8 mouse cellular contexts compared by ENCODE assay signal in genomic region chr2:30772581-30773312, GRCm38 (mm10). TPM values are rescaled to one million over a fixed set of nuclear protein-coding genes. Genes with fewer than 3 reads are reported as not detected.
DNase-seq lines count a peak whose midpoint lies in the region; ATAC-seq and TF ChIP-seq lines count a peak whose summit lies in the region.

No protein-coding gene starts in this region.

- H3K27me3 ChIP-seq in erythroblast, embryonic 14.5 days (ENCODE audit: control insufficient read depth): no peaks in the 10 kb centered on the region; the same call in 1 of the 2 replicates
- no peaks in the 10 kb centered on the region for H3K27me3 ChIP-seq in hindbrain, embryonic 12.5 days
- H3K27me3 ChIP-seq in liver, embryonic 12.5 days (replicated peaks): 0 out of 2 replicates have a peak, but pooled peaks cover 2% of the 10 kb centered on the region

- no peak overlapping the region for H3K9ac ChIP-seq in hindbrain, embryonic 12.5 days
- H3K9ac ChIP-seq in liver, embryonic 12.5 days: peak overlapping the region; percentile 87

- H3K9me3 ChIP-seq in erythroblast, embryonic 14.5 days (ENCODE audit: control insufficient read depth, low read length): no peaks in the 10 kb centered on the region
- H3K9me3 ChIP-seq in hindbrain, embryonic 12.5 days (replicated peaks): no peaks in the 10 kb centered on the region
- H3K9me3 ChIP-seq in liver, embryonic 12.5 days (replicated peaks): no peaks in the 10 kb centered on the region

- peaks cover 88% of the 10 kb centered on the region for H3K4me1 ChIP-seq in erythroblast, embryonic 14.5 days (ENCODE audit: control insufficient read depth)
- H3K4me1 ChIP-seq in hindbrain, embryonic 12.5 days: peaks cover 29% of the 10 kb centered on the region
- H3K4me1 ChIP-seq in liver, embryonic 12.5 days: peaks cover 79% of the 10 kb centered on the region

- H3K4me2 ChIP-seq in hindbrain, embryonic 12.5 days (replicated peaks): no peak overlapping the region
- H3K4me2 ChIP-seq in liver, embryonic 12.5 days: peak overlapping the region; percentile 98

- no peak for ATAC-seq in hindbrain, embryonic 12.5 days (ENCODE audit: low FRiP score)
- peak; percentile 59 for ATAC-seq in liver, embryonic 12.5 days
- no peak for ATAC-seq in inflammation-experienced regulatory T-cells, adult 6 months

- 48% methylated on average over 15 of the region's 15 CpGs for WGBS in hindbrain, embryonic 12.5 days
- 15% methylated on average over 15 of the region's 15 CpGs for WGBS in liver, embryonic 12.5 days (ENCODE audit: insufficient replicate concordance)

- H3K4me3 ChIP-seq in left cerebral cortex, adult 2 months: no peak overlapping the region
- peak overlapping the region; percentile 81 for H3K4me3 ChIP-seq in erythroblast, embryonic 14.5 days (replicated peaks)
- no peak overlapping the region for H3K4me3 ChIP-seq in hindbrain, embryonic 12.5 days
- H3K4me3 ChIP-seq in liver, embryonic 12.5 days: peak overlapping the region; percentile 69

- no peak for DNase-seq in left cerebral cortex, adult 2 months (ENCODE audit: extremely low spot score in 1 of 2, low spot score in 2 of 2)
- DNase-seq in left cerebral cortex, postnatal 10 days (ENCODE audit: extremely low spot score in 1 of 2, low spot score in 2 of 2): no peak
- peak; percentile 32 for DNase-seq in retina, postnatal 1 day
- no peak for DNase-seq in layer of hippocampus, adult 11-12 months (ENCODE audit: low spot score)

- H3K36me3 ChIP-seq in erythroblast, embryonic 14.5 days (ENCODE audit: control insufficient read depth): peaks cover 9% of the 10 kb centered on the region
- H3K36me3 ChIP-seq in hindbrain, embryonic 12.5 days: no peaks in the 10 kb centered on the region
- no peaks in the 10 kb centered on the region for H3K36me3 ChIP-seq in liver, embryonic 12.5 days

- no peak for TF ChIP-seq CTCF in left cerebral cortex, adult 2 months (IDR thresholded peaks at IDR 0.05)

- H3K27ac ChIP-seq in left cerebral cortex, adult 2 months: peak overlapping the region; percentile 94
- H3K27ac ChIP-seq in hindbrain, embryonic 12.5 days: peak overlapping the region; percentile 92
- H3K27ac ChIP-seq in liver, embryonic 12.5 days: peak overlapping the region; percentile 99

- intact Hi-C loops in left cerebral cortex, adult 2 months (cut with DNase I): loop anchor here (1.0 to 5.0 kb wide), 2 partner anchors 53 to 300 kb away; partner anchors contain the start of gene Ier5l
- intact Hi-C loops in left cerebral cortex, postnatal 10 days (cut with DNase I): no loop called here

RNA-seq across cellular contexts. Expression of gene 1700001O22Rik, which starts 30.7 kb away (rescaled TPM):
- total RNA-seq in left cerebral cortex, adult 2 months (2021): 10 to 100 TPM in 1 of 2 experiments, 1 to 10 TPM in 1; 9.9 to 12.6 TPM
- 1 to 10 TPM; 2.1 to 2.3 TPM for total RNA-seq in left cerebral cortex, postnatal 10 days (2021)
- not detected in 2 replicates for polyA plus RNA-seq in erythroblast, embryonic 14.5 days (2012)
- polyA plus RNA-seq in hindbrain, embryonic 12.5 days (2016; fragmentation: Nextera tagmentation; extraction: Ambion mirVana): 1.9 and 2.2 TPM in 2 replicates
- polyA plus RNA-seq in liver, embryonic 12.5 days (2016; fragmentation: Nextera tagmentation; extraction: Ambion mirVana): 0.18 and 0.19 TPM in 2 replicates
- 1 to 10 TPM in 1 of 3 experiments, under 1 TPM in 2; 0.55 to 2.5 (median 0.84) TPM for polyA plus RNA-seq in inflammation-experienced regulatory T-cells, adult 6 months (2017; shearing (Covaris generic))

RNA-seq across cellular contexts. Expression of gene Ntmt1, which starts 34.9 kb away (rescaled TPM):
- 10 to 100 TPM; 35.2 to 38.8 TPM for total RNA-seq in left cerebral cortex, adult 2 months (2021)
- total RNA-seq in left cerebral cortex, postnatal 10 days (2021): 10 to 100 TPM; 49.6 to 52.9 TPM
- 1.8 TPM in 2 replicates for polyA plus RNA-seq in erythroblast, embryonic 14.5 days (2012)
- 97.2 and 102 TPM in 2 replicates for polyA plus RNA-seq in hindbrain, embryonic 12.5 days (2016; fragmentation: Nextera tagmentation; extraction: Ambion mirVana)
- 45.4 and 48.6 TPM in 2 replicates for polyA plus RNA-seq in liver, embryonic 12.5 days (2016; fragmentation: Nextera tagmentation; extraction: Ambion mirVana)
- 10 to 100 TPM; 27.4 to 34.0 (median 28.7) TPM for polyA plus RNA-seq in inflammation-experienced regulatory T-cells, adult 6 months (2017; shearing (Covaris generic))

RNA-seq across cellular contexts. Expression of gene Asb6, which starts 57.4 kb away (rescaled TPM):
- total RNA-seq in left cerebral cortex, adult 2 months (2021): 10 to 100 TPM; 35.4 to 40.5 TPM
- total RNA-seq in left cerebral cortex, postnatal 10 days (2021): 10 to 100 TPM; 32.1 to 32.9 TPM
- 16.3 and 18.5 TPM in 2 replicates for polyA plus RNA-seq in erythroblast, embryonic 14.5 days (2012)
- 38.9 and 40.6 TPM in 2 replicates for polyA plus RNA-seq in hindbrain, embryonic 12.5 days (2016; fragmentation: Nextera tagmentation; extraction: Ambion mirVana)
- 41.0 and 41.7 TPM in 2 replicates for polyA plus RNA-seq in liver, embryonic 12.5 days (2016; fragmentation: Nextera tagmentation; extraction: Ambion mirVana)
- polyA plus RNA-seq in inflammation-experienced regulatory T-cells, adult 6 months (2017; shearing (Covaris generic)): 10 to 100 TPM; 36.4 to 43.6 (median 36.4) TPM

Comparison
In these comparisons a context has a peak if more than half of its experiments do, and no peak if none do; other contexts are left out.
1. H3K4me3 ChIP-seq: peak in erythroblast, embryonic 14.5 days (single experiment) and liver, embryonic 12.5 days (single experiment); none in left cerebral cortex, adult 2 months (single experiment) and hindbrain, embryonic 12.5 days (single experiment).
2. RNA of gene Ntmt1, which starts 34.9 kb away (polyA plus RNA-seq): 97.2 to 102 TPM in hindbrain, embryonic 12.5 days, 45.4 to 48.6 TPM in liver, embryonic 12.5 days and 27.4 to 34.0 TPM in inflammation-experienced regulatory T-cells, adult 6 months; 1.8 TPM in erythroblast, embryonic 14.5 days; every median in the first group is over 10 times any median in the second.
3. Peak in every context shown above with its lines, with median percentiles within 50 percentile points of each other: H3K27ac ChIP-seq.